Mouse (Mus musculus) cerebellum, adult 9-11 months (tissue): ENCODE results near the gene Gm2004.
"Not testable (repeated sequence)": the region's sequence is repeated elsewhere in the genome, so short reads cannot be mapped to it uniquely, and the experiment has no call there.

Source experiments
- DNase-seq: peaks from one replicate; pipeline ENCODE4 v3.0.0; 2022

Gm2004 gene

GRCm38 (mm10) chr2:176149725-176150124, at the start of gene Gm2004:
Gene Gm2004, minus strand, starts transcription at chr2:176149825.
- DNase-seq: not testable (repeated sequence)
